Mouse (Mus musculus): ENCODE data around the gene Dpp9. TPM values are rescaled to one million over a fixed set of nuclear protein-coding genes. Genes with fewer than 3 reads are reported as not detected.

Dpp9 gene
- polyA plus RNA-seq, 2 experiments: 11.7 to 14.4 TPM

- H3K4me3 ChIP-seq (ENCODE audit: insufficient read depth in 1 of 2, low read depth in 2 of 2, low read length in 2 of 2): no peak overlapping the region
- no peaks in the 10 kb centered on the region for H3K36me3 ChIP-seq (replicated peaks; ENCODE audit: control insufficient read depth, insufficient read depth, low read depth)
- no peak overlapping the region for H3K27ac ChIP-seq
- H3K9ac ChIP-seq (replicated peaks): no peak overlapping the region
- DNase-seq (ENCODE audit: low read depth in 3 of 3, low spot score in 3 of 3) (no peak), ATAC-seq (ENCODE audit: insufficient read depth) (no peak)
- TF ChIP-seq EP300 (IDR thresholded peaks at IDR 0.05; ENCODE audit: low read depth) (no peak), CTCF (IDR thresholded peaks at IDR 0.05; ENCODE audit: low read depth) (no peak)
- no peaks in the 10 kb centered on the region for H3K9me3 ChIP-seq (ENCODE audit: control insufficient read depth, low read length)
- no peaks in the 10 kb centered on the region; a peak in 1 of 4 replicates for H3K4me1 ChIP-seq (replicated peaks; ENCODE audit: control insufficient read depth in 2 of 2, insufficient read depth in 2 of 2, low read length in 1 of 2)
- no peaks in the 10 kb centered on the region for H3K27me3 ChIP-seq (ENCODE audit: control insufficient read depth, insufficient read depth, low read length)
- H3K4me2 ChIP-seq (ENCODE audit: low read depth): no peak overlapping the region
- WGBS (ENCODE audit: insufficient replicate concordance): 55% methylated on average over 10 of the region's 10 CpGs
Measured at GRCm38 (mm10) chr17:56229943-56230342, 11.2 kb upstream of the Dpp9 start.

GRCm38 (mm10) chr17:56226566-56226965 lies 7.9 kb upstream of the Dpp9 start:
- DNase-seq (ENCODE audit: low read depth in 3 of 3, low spot score in 3 of 3) (no peak), ATAC-seq (ENCODE audit: insufficient read depth) (no peak)
- WGBS (ENCODE audit: insufficient replicate concordance): 44% methylated on average over 3 of the region's 3 CpGs
- Histone ChIP-seq H3K9ac (replicated peaks) (no peak overlapping the region), H3K4me2 (ENCODE audit: low read depth) (no peak overlapping the region), H3K36me3 (replicated peaks; ENCODE audit: control insufficient read depth, insufficient read depth, low read depth) (no peaks in the 10 kb centered on the region), H3K27ac (no peak overlapping the region), H3K4me1 (replicated peaks; ENCODE audit: control insufficient read depth in 2 of 2, insufficient read depth in 2 of 2, low read length in 1 of 2) (no peaks in the 10 kb centered on the region; a peak in 1 of 4 replicates), H3K9me3 (ENCODE audit: control insufficient read depth, low read length) (no peaks in the 10 kb centered on the region), H3K27me3 (ENCODE audit: control insufficient read depth, insufficient read depth, low read length) (no peaks in the 10 kb centered on the region), H3K4me3 (ENCODE audit: insufficient read depth in 1 of 2, low read depth in 2 of 2, low read length in 2 of 2) (no peak overlapping the region)
- TF ChIP-seq CTCF (IDR thresholded peaks at IDR 0.05; ENCODE audit: low read depth): no peak
- TF ChIP-seq EP300 (IDR thresholded peaks at IDR 0.05; ENCODE audit: low read depth): no peak

- TF ChIP-seq EP300 (IDR thresholded peaks at IDR 0.05; ENCODE audit: low read depth) (no peak), CTCF (IDR thresholded peaks at IDR 0.05; ENCODE audit: low read depth) (no peak)
- no peaks in the 10 kb centered on the region for H3K36me3 ChIP-seq (replicated peaks; ENCODE audit: control insufficient read depth, insufficient read depth, low read depth)
- H3K4me1 ChIP-seq (replicated peaks; ENCODE audit: control insufficient read depth in 2 of 2, insufficient read depth in 2 of 2, low read length in 1 of 2): 0 out of 4 replicates have a peak, but pooled peaks cover 0 to under 1% of the 10 kb centered on the region in 2 experiments
- no peak overlapping the region for H3K27ac ChIP-seq
- no peak overlapping the region for H3K9ac ChIP-seq (replicated peaks)
- no peak for DNase-seq (ENCODE audit: low read depth in 3 of 3, low spot score in 3 of 3)
- no peak overlapping the region for H3K4me2 ChIP-seq (ENCODE audit: low read depth)
- no peaks in the 10 kb centered on the region for H3K9me3 ChIP-seq (ENCODE audit: control insufficient read depth, low read length)
- no peak for ATAC-seq (ENCODE audit: insufficient read depth)
- H3K4me3 ChIP-seq (ENCODE audit: insufficient read depth in 1 of 2, low read depth in 2 of 2, low read length in 2 of 2): no peak overlapping the region
- WGBS (ENCODE audit: insufficient replicate concordance): 14% methylated on average over 1 of the region's 1 CpGs
- H3K27me3 ChIP-seq (ENCODE audit: control insufficient read depth, insufficient read depth, low read length): no peaks in the 10 kb centered on the region
Measured at GRCm38 (mm10) chr17:56224916-56225315, 6.2 kb upstream of the Dpp9 start.

GRCm38 (mm10) chr17:56219805-56220204 lies 1.1 kb upstream of the Dpp9 start:
- TF ChIP-seq CTCF (IDR thresholded peaks at IDR 0.05; ENCODE audit: low read depth): no peak
- TF ChIP-seq EP300 (IDR thresholded peaks at IDR 0.05; ENCODE audit: low read depth): no peak
- H3K27ac ChIP-seq: no peak overlapping the region
- no peaks in the 10 kb centered on the region for H3K36me3 ChIP-seq (replicated peaks; ENCODE audit: control insufficient read depth, insufficient read depth, low read depth)
- DNase-seq (ENCODE audit: low read depth in 3 of 3, low spot score in 3 of 3): no peak
- ATAC-seq (ENCODE audit: insufficient read depth): no peak
- H3K4me3 ChIP-seq (ENCODE audit: insufficient read depth in 1 of 2, low read depth in 2 of 2, low read length in 2 of 2): no peak overlapping the region
- H3K4me2 ChIP-seq (ENCODE audit: low read depth): no peak overlapping the region; the same call in none of the 2 replicates
- 35% methylated on average over 3 of the region's 3 CpGs for WGBS (ENCODE audit: insufficient replicate concordance)
- H3K9ac ChIP-seq (replicated peaks): no peak overlapping the region
- no peaks in the 10 kb centered on the region for H3K9me3 ChIP-seq (ENCODE audit: control insufficient read depth, low read length)
- H3K4me1 ChIP-seq (replicated peaks; ENCODE audit: control insufficient read depth in 2 of 2, insufficient read depth in 2 of 2, low read length in 1 of 2): peaks cover 8 to 11% of the 10 kb centered on the region in 2 experiments
- no peaks in the 10 kb centered on the region for H3K27me3 ChIP-seq (ENCODE audit: control insufficient read depth, insufficient read depth, low read length)

- no peaks in the 10 kb centered on the region for H3K27me3 ChIP-seq (ENCODE audit: control insufficient read depth, insufficient read depth, low read length)
- H3K9ac ChIP-seq (replicated peaks): peak overlapping the region; percentile 73
- WGBS (ENCODE audit: insufficient replicate concordance): 33% methylated on average over 12 of the region's 12 CpGs
- H3K4me3 ChIP-seq (ENCODE audit: insufficient read depth in 1 of 2, low read depth in 2 of 2, low read length in 2 of 2): peak overlapping the region; percentile 82 to 91
- H3K9me3 ChIP-seq (ENCODE audit: control insufficient read depth, low read length): no peaks in the 10 kb centered on the region
- TF ChIP-seq CTCF (IDR thresholded peaks at IDR 0.05; ENCODE audit: low read depth): no peak
- TF ChIP-seq EP300 (IDR thresholded peaks at IDR 0.05; ENCODE audit: low read depth): no peak
- no peaks in the 10 kb centered on the region for H3K36me3 ChIP-seq (replicated peaks; ENCODE audit: control insufficient read depth, insufficient read depth, low read depth)
- ATAC-seq (ENCODE audit: insufficient read depth) (no peak), DNase-seq (ENCODE audit: low read depth in 3 of 3, low spot score in 3 of 3) (no peak)
- peak overlapping the region; percentile 78 for H3K4me2 ChIP-seq (ENCODE audit: low read depth)
- H3K4me1 ChIP-seq (replicated peaks; ENCODE audit: control insufficient read depth in 2 of 2, insufficient read depth in 2 of 2, low read length in 1 of 2): peaks cover 8 to 11% of the 10 kb centered on the region in 2 experiments
- H3K27ac ChIP-seq: peak overlapping the region; percentile 21
Measured at GRCm38 (mm10) chr17:56219251-56219650, 546 bp upstream of the Dpp9 start.
